Mouse (Mus musculus): ENCODE measurements around the gene Cep164. TPM values are rescaled to one million over a fixed set of nuclear protein-coding genes. Genes with fewer than 3 reads are reported as not detected.
"Not testable (repeated sequence)": the region's sequence is repeated elsewhere in the genome, so short reads cannot be mapped to it uniquely, and the experiment has no call there.

The Cep164 gene
- polyA plus RNA-seq, 1 experiment from 2014 or later = 25.7 TPM

DNA sequence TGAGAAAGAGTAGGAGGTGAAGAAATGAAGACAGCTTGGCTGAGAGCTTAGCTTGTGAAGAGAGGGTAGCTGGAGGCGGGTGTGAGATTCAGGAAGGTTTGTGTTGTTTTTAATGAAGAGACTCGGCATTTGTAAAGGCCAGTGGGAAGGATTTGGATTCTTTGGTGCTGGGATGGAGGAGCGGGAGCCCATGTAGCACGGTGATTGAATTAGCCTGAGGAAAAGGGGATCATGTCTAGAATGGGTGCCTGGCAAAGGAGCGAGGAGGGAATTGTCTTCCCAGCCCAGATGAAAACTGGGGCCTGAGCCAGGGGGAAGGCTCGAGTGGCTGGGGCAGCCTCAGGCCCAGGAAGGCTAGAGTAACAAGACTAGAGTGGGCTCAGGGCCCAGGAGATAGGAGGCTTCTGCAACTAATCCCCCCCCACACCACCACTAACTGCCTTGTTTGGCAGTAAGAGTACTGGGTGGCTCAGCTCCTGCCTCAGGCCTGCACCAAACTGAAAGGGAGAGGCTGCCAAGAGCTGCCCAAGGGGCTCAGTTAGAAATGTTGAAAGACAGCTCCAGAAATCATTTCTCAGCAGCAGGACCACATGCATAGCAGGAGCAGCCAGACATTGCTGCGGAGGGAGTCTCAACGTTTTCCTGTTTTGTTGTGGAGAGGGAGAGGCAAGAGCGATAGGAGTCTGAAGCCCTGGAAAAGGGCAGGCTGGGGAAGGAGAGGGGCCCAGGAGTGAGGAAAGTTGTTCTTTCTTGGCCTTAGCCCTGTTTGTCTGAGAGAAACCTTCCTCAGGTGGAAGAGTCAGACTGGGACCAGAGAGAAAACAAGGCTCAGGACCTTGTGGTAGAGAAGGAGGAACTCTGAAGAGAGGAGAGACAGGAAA, 21.3 kb upstream of the Cep164 start:
- ChIA-PET POLR2A (no interaction called here), CTCF (interaction anchor here (1.1 kb wide), 1 partner anchor 9 kb away, joined by 3 read pairs; no protein-coding TSS in a partner anchor)
- DNase-seq (ENCODE audit: low read depth, low spot score) (no peak), ATAC-seq (no peak)
- TF ChIP-seq CTCF (IDR thresholded peaks at IDR 0.05) = no peak
- no peaks in the 10 kb centered on the region for H3K27me3 ChIP-seq
- in situ Hi-C loops (cut with MboI; ENCODE audit: low pct_unique_long_range_greater_than_20kb) = no loop called here

DNA sequence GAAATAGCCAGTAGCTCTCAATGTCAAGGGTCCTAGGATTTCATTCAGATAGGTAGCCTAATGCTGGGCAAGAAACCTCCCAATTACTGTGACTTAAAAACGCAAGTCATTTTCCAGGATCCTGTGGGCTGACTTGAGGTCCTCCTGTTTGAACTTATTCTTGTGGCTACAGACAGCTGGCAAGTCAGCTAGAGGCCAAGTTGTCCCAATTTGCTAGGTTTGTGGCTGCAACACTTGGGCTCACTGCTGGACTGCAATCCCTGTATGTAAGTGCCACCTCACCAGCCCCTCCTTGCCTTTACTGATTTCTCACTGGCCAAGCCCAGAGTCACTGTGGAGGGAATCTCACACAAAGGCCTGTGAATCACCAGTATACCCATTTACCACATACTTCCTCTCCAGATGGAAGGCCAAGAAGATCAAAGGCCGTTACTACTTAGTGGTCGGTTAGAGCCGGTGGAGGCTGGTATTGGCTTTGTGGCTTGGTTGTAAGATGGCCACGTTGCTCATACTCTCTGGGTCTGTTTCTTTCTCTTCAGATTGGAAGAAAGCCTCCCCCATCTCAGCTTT, 18.5 kb upstream of the Cep164 start:
- CTCF ChIA-PET = interaction anchor here (1.1 kb wide), 2 partner anchors 11 to 13 kb away, joined by 3 to 4 read pairs; no protein-coding TSS in a partner anchor
- POLR2A ChIA-PET = no interaction called here
- DNase-seq (ENCODE audit: low read depth, low spot score) (no peak), ATAC-seq (no peak)
- in situ Hi-C loops (cut with MboI; ENCODE audit: low pct_unique_long_range_greater_than_20kb) = no loop called here
- no peak for TF ChIP-seq CTCF (IDR thresholded peaks at IDR 0.05)
- no peaks in the 10 kb centered on the region for H3K27me3 ChIP-seq

DNA sequence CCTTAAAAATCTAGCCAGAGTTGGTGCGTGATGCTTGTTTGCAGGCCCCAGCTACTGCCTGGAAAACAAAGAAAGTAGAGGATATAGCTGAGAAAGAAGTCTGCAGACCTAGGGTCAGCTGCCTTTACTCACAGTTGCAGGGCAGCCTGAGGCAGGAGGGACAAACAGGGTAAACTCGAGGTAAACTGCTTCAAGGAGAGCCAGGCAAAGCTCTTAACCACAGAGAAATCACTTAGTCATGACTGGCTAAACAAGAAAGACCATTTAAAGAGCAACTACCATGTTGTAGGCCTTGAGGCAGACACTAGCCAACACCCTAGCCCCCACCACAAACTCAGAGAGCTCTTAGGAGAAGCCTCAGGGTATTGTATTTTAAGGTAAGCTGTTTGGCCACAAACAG, 17.7 kb upstream of the Cep164 start:
- DNase-seq (ENCODE audit: low read depth, low spot score); H3K27me3 ChIP-seq; POLR2A ChIA-PET; in situ Hi-C loops (cut with MboI; ENCODE audit: low pct_unique_long_range_greater_than_20kb): not testable (repeated sequence)
- CTCF ChIA-PET = interaction anchor here (1.0 to 1.1 kb wide), 3 partner anchors 8 to 13 kb away, joined by 3 to 4 read pairs (median 3); no protein-coding TSS in a partner anchor
- ATAC-seq = peak; percentile 44

DNA sequence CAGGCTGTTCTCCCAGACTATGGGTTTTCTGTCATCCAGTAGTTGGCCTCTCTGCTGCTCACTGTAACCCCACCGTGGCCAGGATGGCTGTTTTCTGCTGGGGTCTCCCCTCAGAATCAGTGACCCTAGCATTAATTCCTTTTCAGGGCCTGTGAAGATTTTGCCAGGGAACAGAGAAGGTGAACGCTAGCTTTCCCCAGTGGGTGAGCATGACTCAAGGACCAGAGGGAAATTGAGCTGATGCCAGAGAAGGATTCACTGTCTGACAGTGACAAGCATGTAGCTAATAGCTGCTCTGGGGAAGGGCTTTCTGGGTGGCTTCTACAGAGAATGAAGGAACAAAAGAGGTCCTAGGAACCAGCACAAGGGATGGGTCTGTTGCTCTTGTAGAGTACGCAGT, 17.1 kb upstream of the Cep164 start:
- POLR2A ChIA-PET = no interaction called here
- in situ Hi-C loops (cut with MboI; ENCODE audit: low pct_unique_long_range_greater_than_20kb) = no loop called here
- TF ChIP-seq CTCF (IDR thresholded peaks at IDR 0.05) = no peak
- DNase-seq (ENCODE audit: low read depth, low spot score) (no peak), ATAC-seq (peak; percentile 27)
- CTCF ChIA-PET = interaction anchor here (1.0 kb wide), 1 partner anchor 8 kb away, joined by 3 read pairs; no protein-coding TSS in a partner anchor
- no peaks in the 10 kb centered on the region for H3K27me3 ChIP-seq

DNA sequence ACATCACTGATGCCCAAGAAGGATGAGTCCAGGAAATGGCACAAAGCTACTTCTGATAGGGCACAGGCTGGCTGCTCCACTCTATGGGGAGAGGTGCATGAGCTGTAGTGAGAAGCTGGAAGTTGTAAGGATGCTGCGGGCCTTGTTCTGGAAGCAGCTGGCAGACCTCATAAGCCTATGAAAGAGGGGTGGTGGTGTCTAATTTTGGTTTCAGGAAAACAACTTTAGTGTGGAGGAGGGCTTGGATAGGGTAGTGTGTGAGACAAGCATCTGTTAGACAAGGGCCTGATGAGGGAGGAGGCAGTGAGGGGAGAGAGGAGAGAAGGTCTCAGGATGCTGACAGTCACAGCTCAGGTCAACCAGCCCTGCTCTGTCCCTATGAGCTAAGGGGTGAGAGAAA, 15.3 kb upstream of the Cep164 start:
- ChIA-PET CTCF (no interaction called here), POLR2A (no interaction called here)
- no peak for TF ChIP-seq CTCF (IDR thresholded peaks at IDR 0.05)
- DNase-seq (ENCODE audit: low read depth, low spot score) = no peak
- no peak for ATAC-seq
- in situ Hi-C loops (cut with MboI; ENCODE audit: low pct_unique_long_range_greater_than_20kb) = no loop called here
- H3K27me3 ChIP-seq = no peaks in the 10 kb centered on the region

DNA sequence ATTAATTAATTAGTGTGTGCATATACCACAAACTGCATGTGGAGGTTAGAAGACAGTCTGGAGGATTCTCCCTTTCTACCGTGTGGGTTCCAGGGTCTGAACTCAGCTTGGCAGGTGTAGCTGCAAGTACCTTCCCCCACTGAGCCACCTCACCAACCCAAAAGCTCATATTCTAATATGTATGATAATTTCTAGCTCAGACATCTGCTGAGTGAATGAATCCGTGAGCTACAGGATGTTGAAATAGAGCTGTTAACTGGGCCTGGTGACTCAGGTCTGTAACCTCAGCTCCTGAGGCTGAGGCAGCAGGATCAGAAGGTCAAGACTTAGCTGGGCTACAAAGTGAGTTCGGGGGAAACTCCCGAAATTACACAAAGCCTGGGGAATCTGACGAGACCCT, 14.5 kb upstream of the Cep164 start:
- POLR2A ChIA-PET = no interaction called here
- no peaks in the 10 kb centered on the region for H3K27me3 ChIP-seq
- CTCF ChIA-PET = no interaction called here
- DNase-seq (ENCODE audit: low read depth, low spot score) (no peak), ATAC-seq (no peak)
- in situ Hi-C loops (cut with MboI; ENCODE audit: low pct_unique_long_range_greater_than_20kb) = no loop called here
- TF ChIP-seq CTCF (IDR thresholded peaks at IDR 0.05) = no peak

DNA sequence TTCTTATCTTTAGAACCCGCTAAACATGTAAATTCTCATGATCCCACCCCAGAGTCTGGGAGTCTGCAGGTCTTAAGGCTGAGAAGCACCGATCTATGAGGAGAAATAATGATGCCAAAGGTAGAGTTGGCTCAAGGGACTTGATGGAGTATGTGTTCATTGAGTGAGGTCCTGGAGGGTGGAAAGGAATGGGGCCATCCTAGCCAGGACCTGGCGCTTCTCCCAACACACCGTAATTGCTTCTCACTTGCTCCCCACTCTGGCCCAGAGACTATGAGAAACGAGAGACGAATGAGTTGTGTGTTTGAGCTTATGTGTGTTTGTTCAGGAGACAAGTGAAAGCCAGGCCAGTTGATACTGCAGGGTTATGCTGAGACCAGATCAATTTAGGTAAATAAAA, 13.0 kb upstream of the Cep164 start:
- H3K27me3 ChIP-seq = no peaks in the 10 kb centered on the region
- DNase-seq (ENCODE audit: low read depth, low spot score) = no peak
- TF ChIP-seq CTCF (IDR thresholded peaks at IDR 0.05) = no peak
- POLR2A ChIA-PET = no interaction called here
- no peak for ATAC-seq
- in situ Hi-C loops (cut with MboI; ENCODE audit: low pct_unique_long_range_greater_than_20kb) = no loop called here
- CTCF ChIA-PET = no interaction called here

DNA sequence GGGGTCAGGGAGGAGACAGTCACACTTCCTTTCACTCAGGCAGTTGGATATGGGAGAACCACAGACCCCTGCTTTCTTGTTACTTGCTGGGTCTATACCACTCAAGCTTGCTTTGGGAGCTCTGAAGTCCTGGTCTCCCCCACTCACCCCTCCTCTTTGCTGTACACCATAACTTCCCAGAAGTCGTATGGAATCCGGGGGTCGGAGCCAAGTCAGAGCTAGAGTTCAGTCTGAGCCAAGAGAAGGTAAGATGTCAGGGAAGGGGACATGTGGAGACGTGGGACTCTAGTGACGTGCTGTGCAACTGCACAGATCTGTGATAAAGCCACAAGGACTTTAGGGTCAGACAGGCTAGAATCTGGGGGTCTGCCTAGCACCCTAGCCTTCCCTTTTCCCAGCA, 11.8 kb upstream of the Cep164 start:
- no peak for TF ChIP-seq CTCF (IDR thresholded peaks at IDR 0.05)
- no peak for ATAC-seq
- no peak for DNase-seq (ENCODE audit: low read depth, low spot score)
- in situ Hi-C loops (cut with MboI; ENCODE audit: low pct_unique_long_range_greater_than_20kb) = no loop called here
- ChIA-PET CTCF (interaction anchor here (1.5 kb wide), 1 partner anchor 10 kb away, joined by 4 read pairs; no protein-coding TSS in a partner anchor), POLR2A (interaction anchor here (0.6 kb wide), 1 partner anchor 18 kb away, joined by 6 read pairs; no protein-coding TSS in a partner anchor)
- no peaks in the 10 kb centered on the region for H3K27me3 ChIP-seq

DNA sequence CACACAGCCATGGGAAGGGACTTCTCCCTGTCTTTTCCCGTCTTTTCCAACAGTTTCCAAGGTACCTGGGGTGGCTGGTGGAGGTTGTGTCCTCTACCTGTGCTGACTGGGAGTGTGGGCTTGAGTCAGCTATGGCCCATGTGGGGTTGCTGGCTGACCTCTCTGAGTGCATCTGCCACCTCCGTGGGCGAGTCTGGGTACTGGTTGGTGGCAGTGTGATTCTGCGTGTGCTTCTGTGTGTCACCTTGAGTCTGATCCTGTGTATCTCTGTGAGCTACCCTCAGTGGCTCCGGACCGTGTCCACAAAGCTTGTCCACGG, 11.4 kb upstream of the Cep164 start:
- in situ Hi-C loops (cut with MboI; ENCODE audit: low pct_unique_long_range_greater_than_20kb) = no loop called here
- H3K27me3 ChIP-seq = no peaks in the 10 kb centered on the region
- ATAC-seq = no peak
- DNase-seq (ENCODE audit: low read depth, low spot score) = no peak
- no peak for TF ChIP-seq CTCF (IDR thresholded peaks at IDR 0.05)
- ChIA-PET CTCF (interaction anchor here (1.5 kb wide), 1 partner anchor 10 kb away, joined by 4 read pairs; no protein-coding TSS in a partner anchor), POLR2A (interaction anchor here (0.6 kb wide), 1 partner anchor 19 kb away, joined by 6 read pairs; no protein-coding TSS in a partner anchor)

DNA sequence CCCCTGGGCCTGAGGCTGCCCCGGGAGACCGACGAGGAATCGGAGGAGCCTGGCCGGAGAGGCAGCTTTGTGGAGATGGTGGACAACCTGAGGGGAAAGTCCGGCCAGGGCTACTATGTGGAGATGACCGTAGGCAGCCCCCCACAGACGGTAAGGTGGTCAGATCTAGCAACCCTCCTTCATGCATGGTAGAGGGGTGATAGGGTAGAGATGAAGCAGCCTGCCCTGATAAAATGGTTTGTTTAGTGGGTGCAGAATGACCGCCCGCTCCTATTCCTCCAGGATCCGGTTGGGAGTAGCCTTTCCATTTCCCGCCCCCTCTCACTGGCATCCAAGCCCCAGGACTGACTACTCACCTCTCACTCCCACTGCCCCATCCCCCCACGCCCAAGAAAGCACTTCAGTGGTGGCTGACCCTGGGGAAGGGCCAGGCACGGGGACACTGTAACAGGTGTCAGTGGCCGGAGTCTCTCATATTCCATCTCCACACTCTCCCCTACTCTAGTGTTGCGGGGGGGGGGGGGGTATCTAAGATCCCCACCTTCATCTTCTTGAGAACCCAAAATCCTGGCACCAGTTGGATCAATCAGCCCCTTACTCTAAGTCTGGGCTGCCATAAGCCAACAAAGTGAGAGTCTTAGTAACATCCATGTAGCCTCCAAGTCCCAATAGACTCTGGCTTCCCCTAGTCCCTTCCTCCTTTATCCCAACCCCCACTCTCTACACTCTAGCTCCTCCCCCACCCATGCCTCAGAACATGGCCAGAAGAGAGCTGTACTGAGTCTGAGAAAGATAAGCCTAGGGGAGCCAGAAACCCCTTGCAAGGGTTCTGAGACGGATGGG, 10.9 kb upstream of the Cep164 start:
- ChIA-PET CTCF (interaction anchor here (1.4 to 1.5 kb wide), 2 partner anchors 9 to 12 kb away, joined by 4 to 6 read pairs; no protein-coding TSS in a partner anchor), POLR2A (no interaction called here)
- DNase-seq (ENCODE audit: low read depth, low spot score) (no peak), ATAC-seq (peak; percentile 29)
- H3K27me3 ChIP-seq = no peaks in the 10 kb centered on the region
- in situ Hi-C loops (cut with MboI; ENCODE audit: low pct_unique_long_range_greater_than_20kb) = no loop called here
- TF ChIP-seq CTCF (IDR thresholded peaks at IDR 0.05) = no peak
